Mouse (Mus musculus) embryonic facial prominence, embryonic 11.5 days (tissue): ENCODE data around the gene Rgs7. TPM values are rescaled to one million over a fixed set of nuclear protein-coding genes. Genes with fewer than 3 reads are reported as not detected.

Source experiments
- ATAC-seq: fragments of 200-750 bp; cut with Nextera tagmentation; replicated peaks from 2 replicates; pipeline ENCODE4 v1.8.0; 2017; ENCODE audit warnings: low read depth; ENCODE audit not compliant: insufficient number of reproducible peaks, low FRiP score, low TSS enrichment
- DNase-seq: peaks from one replicate; pipeline ENCODE4 v3.0.0-alpha.2; 2015; ENCODE audit warnings: low spot score
- H3K27ac ChIP-seq: fragments of 300-500 bp; sonication (generic); replicated peaks from 2 replicates; pipeline ENCODE4 v1.5.1; 2014; ENCODE audit warnings: mild to moderate bottlenecking, low read depth, low read length, control low read depth
- H3K27me3 ChIP-seq: fragments of 300-500 bp; sonication (generic); 2 replicates; pipeline ENCODE4 v1.6.1; 2014; ENCODE audit warnings: mild to moderate bottlenecking, low read length, moderate library complexity, mixed read lengths; ENCODE audit not compliant: control insufficient read depth, insufficient read depth
- H3K36me3 ChIP-seq: fragments of 300-500 bp; sonication (generic); replicated peaks from 2 replicates; pipeline ENCODE4 v1.6.1; 2014; ENCODE audit warnings: low read depth, mild to moderate bottlenecking, low read length, moderate library complexity, mixed read lengths; ENCODE audit not compliant: control insufficient read depth, insufficient read depth
- H3K4me1 ChIP-seq: fragments of 300-500 bp; sonication (generic); 2 replicates; pipeline ENCODE4 v1.6.1; 2014; ENCODE audit warnings: low read length, mixed read lengths; ENCODE audit not compliant: control insufficient read depth, insufficient read depth
- H3K4me2 ChIP-seq: fragments of 300-500 bp; sonication (generic); 2 replicates; pipeline ENCODE4 v1.6.1; 2014; ENCODE audit warnings: low read depth, mild to moderate bottlenecking, control low read depth, low read length, moderate library complexity
- H3K4me3 ChIP-seq: fragments of 300-500 bp; sonication (generic); 2 replicates; pipeline ENCODE4 v1.5.1; 2014; ENCODE audit warnings: low read depth, low read length, control low read depth
- H3K9ac ChIP-seq: fragments of 300-500 bp; sonication (generic); replicated peaks from 2 replicates; pipeline ENCODE4 v1.6.1; 2014; ENCODE audit warnings: mild to moderate bottlenecking, control low read depth, low read length
- H3K9me3 ChIP-seq: fragments of 300-500 bp; sonication (generic); replicated peaks from 2 replicates; pipeline ENCODE4 v1.6.1; 2016; ENCODE audit warnings: mild to moderate bottlenecking, low read length, inconsistent platforms, mixed read lengths; ENCODE audit not compliant: control insufficient read depth
- WGBS: fragments of 180-500 bp; shearing (Covaris S2); extraction: QIAGEN DNeasy Blood & Tissue Kit; methylation state at CpG from one replicate; pipeline ENCODE4 v1.1.7; 2014; 5-methylcytosine and 5-hydroxymethylcytosine counted together
- polyA plus RNA-seq: library from polyadenylated mRNA; unstranded; fragments of >200 nt; fragmentation: Nextera tagmentation; extraction: Ambion mirVana; gene quantifications from 2 replicates; pipeline ENCODE4 v1.2.1, GENCODE M21; 2014

Rgs7 gene
- polyA plus RNA-seq, 1 experiment from 2014 or later, result 2.8 TPM

DNA sequence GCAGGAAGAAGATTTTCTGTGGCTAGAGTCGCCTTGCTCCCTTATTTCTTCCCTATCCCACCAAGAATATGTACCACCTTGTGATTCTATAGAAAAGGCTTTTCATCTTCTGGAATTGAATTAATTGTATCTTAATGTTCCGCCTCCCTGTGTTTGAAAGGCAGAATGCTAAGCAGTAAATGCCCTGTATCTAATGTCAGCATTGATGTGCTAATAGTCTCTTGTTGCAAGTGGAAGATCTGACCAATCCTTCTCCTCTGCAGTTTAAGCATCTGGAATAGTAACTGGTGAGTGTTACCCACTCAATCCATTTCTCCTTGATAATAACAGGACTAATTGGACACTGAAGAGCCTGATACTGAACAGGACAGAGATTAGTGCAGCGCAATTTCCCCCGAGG, 65.9 kb downstream of the Rgs7 start:
- Histone ChIP-seq H3K9ac (no peak overlapping the region), H3K4me3 (no peak overlapping the region), H3K36me3 (no peaks in the 10 kb centered on the region), H3K27me3 (no peaks in the 10 kb centered on the region), H3K4me2 (no peak overlapping the region), H3K9me3 (no peaks in the 10 kb centered on the region), H3K4me1 (no peaks in the 10 kb centered on the region), H3K27ac (no peak overlapping the region)
- 80% methylated on average over 4 of the region's 4 CpGs for WGBS
- ATAC-seq (no peak), DNase-seq (no peak)

DNA sequence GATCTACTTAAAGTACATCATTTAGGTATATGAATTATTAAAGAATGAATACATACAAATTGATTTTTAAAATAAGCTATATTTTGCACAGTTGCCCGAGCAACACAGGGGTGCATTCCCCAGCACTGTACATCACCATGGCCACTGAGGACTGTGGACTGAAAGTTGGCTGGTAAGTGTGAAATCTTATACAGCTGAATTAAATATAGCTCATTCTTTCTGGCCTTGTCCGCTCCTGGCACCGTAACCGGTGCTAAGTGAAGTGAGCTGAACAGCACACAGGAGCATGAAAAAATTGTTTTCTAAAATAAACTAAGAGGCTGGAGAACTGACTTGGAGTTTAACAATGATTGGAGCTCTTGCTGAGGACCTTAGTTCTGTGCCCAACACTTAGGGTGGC, 71.4 kb downstream of the Rgs7 start:
- Histone ChIP-seq H3K9ac (no peak overlapping the region), H3K9me3 (no peaks in the 10 kb centered on the region), H3K27me3 (no peaks in the 10 kb centered on the region), H3K36me3 (no peaks in the 10 kb centered on the region), H3K4me1 (no peaks in the 10 kb centered on the region), H3K4me3 (no peak overlapping the region), H3K27ac (no peak overlapping the region), H3K4me2 (no peak overlapping the region)
- whole genome bisulfite sequencing, result 90% methylated on average over 4 of the region's 4 CpGs
- DNase-seq, result no peak
- ATAC-seq, result no peak

DNA sequence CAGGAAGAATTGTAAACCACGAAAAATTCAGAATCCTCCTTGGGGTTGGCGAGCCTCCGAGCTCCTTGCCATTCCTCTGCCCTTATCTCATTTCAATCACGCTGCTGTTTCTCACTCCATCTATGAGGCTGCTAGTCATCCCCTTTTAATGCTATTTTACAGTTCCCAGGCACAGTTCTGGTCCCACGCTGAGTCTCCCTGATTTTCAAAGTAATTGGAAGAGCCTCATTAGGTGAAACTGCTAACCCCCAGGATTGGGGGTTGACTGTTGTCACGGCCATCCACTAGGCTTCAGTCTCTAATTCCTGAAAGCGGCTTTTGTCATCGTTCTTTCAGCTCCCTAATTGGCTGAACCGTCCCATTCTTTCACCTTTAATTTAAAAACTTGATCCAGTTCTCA, 76.6 kb downstream of the Rgs7 start:
- no peaks in the 10 kb centered on the region for H3K27me3 ChIP-seq
- H3K9ac ChIP-seq, result no peak overlapping the region
- H3K36me3 ChIP-seq, result no peaks in the 10 kb centered on the region
- DNase-seq, result no peak
- 55% methylated on average over 9 of the region's 9 CpGs for WGBS
- H3K4me2 ChIP-seq, result no peak overlapping the region
- H3K4me3 ChIP-seq, result no peak overlapping the region
- H3K4me1 ChIP-seq, result no peaks in the 10 kb centered on the region
- ATAC-seq, result no peak
- H3K9me3 ChIP-seq, result no peaks in the 10 kb centered on the region
- no peak overlapping the region for H3K27ac ChIP-seq

DNA sequence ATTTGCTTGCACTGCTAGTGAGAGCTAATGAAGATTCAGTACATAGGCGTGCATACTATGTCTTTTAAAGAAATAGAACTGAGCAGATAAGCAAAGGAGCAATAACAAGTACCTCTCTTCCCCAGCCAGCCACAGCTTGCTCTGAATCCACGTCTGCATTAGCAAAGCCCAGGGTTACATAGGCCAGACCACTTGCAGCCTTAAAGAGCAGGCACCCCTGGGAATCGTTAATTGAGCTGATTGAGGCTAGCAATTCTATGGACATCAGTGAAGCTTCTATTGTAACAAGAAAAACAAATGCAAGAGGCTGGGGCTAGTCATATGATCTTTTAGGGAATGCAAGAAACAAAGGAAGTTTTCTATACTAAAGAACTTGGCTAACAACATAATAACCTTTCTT, 81.9 kb downstream of the Rgs7 start:
- H3K36me3 ChIP-seq, result no peaks in the 10 kb centered on the region
- peak; percentile 44 for DNase-seq
- H3K4me3 ChIP-seq, result no peak overlapping the region
- H3K4me2 ChIP-seq, result no peak overlapping the region
- H3K4me1 ChIP-seq, result no peaks in the 10 kb centered on the region
- no peak overlapping the region for H3K9ac ChIP-seq
- no peaks in the 10 kb centered on the region for H3K27me3 ChIP-seq
- 27% methylated on average over 3 of the region's 3 CpGs for WGBS
- ATAC-seq, result 0 out of 2 replicates have a peak, but pooled peaks have one; percentile 66
- H3K9me3 ChIP-seq, result no peaks in the 10 kb centered on the region
- no peak overlapping the region for H3K27ac ChIP-seq

DNA sequence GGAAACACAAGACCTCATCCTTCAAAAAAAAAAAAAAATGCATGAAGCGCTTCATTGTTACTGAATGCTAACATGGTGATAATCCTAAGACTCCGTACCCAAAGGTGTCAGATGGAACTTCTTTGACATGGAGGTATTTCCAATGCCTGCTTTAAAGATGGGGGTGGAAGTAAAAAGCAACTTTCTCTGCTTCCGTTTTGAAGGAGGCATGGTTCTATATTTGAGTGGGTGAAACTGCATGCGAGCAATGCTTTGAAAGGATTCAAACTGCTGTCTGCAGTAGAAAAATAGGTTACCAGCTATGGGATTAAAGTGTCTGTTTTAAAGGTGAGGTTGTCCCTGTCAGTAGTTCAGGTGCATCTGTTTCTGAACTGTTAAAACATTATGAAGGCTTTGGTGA, 100.4 kb downstream of the Rgs7 start:
- no peak overlapping the region for H3K9ac ChIP-seq
- H3K36me3 ChIP-seq, result no peaks in the 10 kb centered on the region
- no peaks in the 10 kb centered on the region for H3K9me3 ChIP-seq
- no peak for ATAC-seq
- H3K4me1 ChIP-seq, result no peaks in the 10 kb centered on the region
- WGBS, result 79% methylated on average over 4 of the region's 4 CpGs
- H3K27me3 ChIP-seq, result no peaks in the 10 kb centered on the region
- H3K27ac ChIP-seq, result no peak overlapping the region
- no peak for DNase-seq
- H3K4me2 ChIP-seq, result no peak overlapping the region
- H3K4me3 ChIP-seq, result no peak overlapping the region

DNA sequence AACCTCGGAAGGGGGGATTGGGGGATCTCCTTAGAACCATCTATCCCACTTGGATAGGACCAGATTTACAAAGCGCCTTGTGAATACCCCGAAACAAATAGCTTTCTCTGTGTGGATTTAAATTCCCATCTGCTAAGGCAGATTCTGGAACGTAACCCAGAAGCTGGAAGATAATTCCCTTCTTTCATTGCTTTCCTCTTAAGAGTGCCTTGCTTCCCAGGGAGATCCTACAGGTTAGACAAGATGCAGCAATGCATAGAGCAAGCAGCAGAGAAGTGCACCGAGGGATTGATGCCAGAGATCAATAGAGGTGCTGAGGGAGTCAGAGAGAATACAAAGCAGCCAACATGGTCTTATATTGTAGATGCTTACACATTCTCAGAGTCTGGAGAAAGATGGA, 103.0 kb downstream of the Rgs7 start:
- H3K4me3 ChIP-seq, result no peak overlapping the region
- no peak overlapping the region for H3K4me2 ChIP-seq
- ATAC-seq (no peak), DNase-seq (no peak)
- H3K9me3 ChIP-seq, result no peaks in the 10 kb centered on the region
- no peak overlapping the region for H3K9ac ChIP-seq
- no peaks in the 10 kb centered on the region for H3K4me1 ChIP-seq
- 79% methylated on average over 5 of the region's 5 CpGs for WGBS
- H3K27me3 ChIP-seq, result no peaks in the 10 kb centered on the region
- H3K27ac ChIP-seq, result no peak overlapping the region
- no peaks in the 10 kb centered on the region for H3K36me3 ChIP-seq

DNA sequence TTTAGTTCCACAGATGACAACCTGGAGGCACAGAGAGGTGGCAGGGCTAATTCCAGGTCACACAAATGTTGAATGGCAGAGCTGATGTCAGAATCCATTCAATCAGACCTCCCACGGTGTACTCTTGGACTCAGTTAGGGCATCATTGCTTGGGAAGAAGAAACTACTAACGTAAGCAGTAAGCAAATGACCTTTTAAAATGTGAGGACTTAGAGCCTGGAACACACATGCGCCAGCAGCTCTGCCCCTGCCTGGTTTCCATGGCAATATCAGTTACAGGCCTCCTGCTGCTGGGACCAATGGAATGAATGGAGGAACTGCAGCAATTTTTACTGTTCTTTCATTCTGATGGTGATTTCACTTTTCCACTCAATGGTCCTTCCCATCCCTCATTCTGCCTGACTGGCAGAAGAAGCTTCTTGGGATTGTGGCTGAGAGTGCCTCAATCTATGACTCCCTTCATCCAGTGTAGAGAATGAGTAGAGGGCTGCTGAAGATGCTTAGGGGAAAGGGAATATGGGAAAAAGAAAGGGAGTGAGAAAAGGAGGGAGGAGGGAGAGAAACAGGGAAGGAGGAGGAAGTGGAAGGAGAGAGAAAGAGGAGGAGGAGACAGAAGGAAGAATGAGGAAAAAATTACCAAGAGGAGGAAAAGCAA, 106.6 kb downstream of the Rgs7 start:
- no peaks in the 10 kb centered on the region for H3K36me3 ChIP-seq
- H3K9me3 ChIP-seq, result no peaks in the 10 kb centered on the region
- H3K27ac ChIP-seq, result no peak overlapping the region
- no peaks in the 10 kb centered on the region for H3K4me1 ChIP-seq
- ATAC-seq (no peak), DNase-seq (peak; percentile 49)
- no peak overlapping the region for H3K4me2 ChIP-seq
- no peak overlapping the region for H3K9ac ChIP-seq
- WGBS, result 25% methylated on average over 3 of the region's 3 CpGs
- H3K4me3 ChIP-seq, result no peak overlapping the region
- no peaks in the 10 kb centered on the region for H3K27me3 ChIP-seq

DNA sequence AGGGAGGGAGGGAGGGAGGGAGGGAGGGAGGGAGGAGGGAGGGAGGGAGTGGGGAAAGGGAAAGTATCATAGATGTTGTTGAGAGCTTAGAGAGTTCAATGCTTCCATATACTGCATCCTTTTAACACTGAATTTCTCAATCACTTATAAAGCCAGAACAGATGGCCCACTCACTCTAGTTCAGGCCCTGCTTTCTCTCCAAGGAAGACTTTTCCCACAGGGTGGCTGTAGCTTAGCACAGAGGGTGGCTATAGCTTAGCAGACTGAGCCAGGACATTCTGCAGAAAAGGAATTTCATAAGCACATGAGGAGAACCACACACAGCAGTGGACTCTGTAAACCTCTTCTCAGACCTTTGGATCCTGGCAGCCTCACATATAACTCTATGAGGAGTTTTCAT, 119.7 kb downstream of the Rgs7 start:
- Histone ChIP-seq H3K27me3 (no peaks in the 10 kb centered on the region), H3K4me2 (no peak overlapping the region), H3K36me3 (no peaks in the 10 kb centered on the region), H3K4me1 (no peaks in the 10 kb centered on the region), H3K9me3 (no peaks in the 10 kb centered on the region), H3K27ac (no peak overlapping the region), H3K4me3 (no peak overlapping the region), H3K9ac (no peak overlapping the region)
- no peak for DNase-seq
- ATAC-seq, result no peak
